Mouse (Mus musculus) embryonic facial prominence, embryonic 13.5 days (tissue): ENCODE results near the gene Xpo4. TPM values are rescaled to one million over a fixed set of nuclear protein-coding genes. Genes with fewer than 3 reads are reported as not detected.
"Not testable (repeated sequence)": the region's sequence is repeated elsewhere in the genome, so short reads cannot be mapped to it uniquely, and the experiment has no call there.

Source experiments
- ATAC-seq: fragments of 200-750 bp; cut with Nextera tagmentation; 2 replicates; pipeline ENCODE4 v1.8.0; 2017; ENCODE audit warnings: low read depth; ENCODE audit not compliant: insufficient number of reproducible peaks, insufficient read depth, low FRiP score, low TSS enrichment
- H3K27ac ChIP-seq: fragments of 300-500 bp; sonication (generic); 2 replicates; pipeline ENCODE4 v1.5.1; 2015; ENCODE audit warnings: moderate library complexity, mild to moderate bottlenecking, inconsistent platforms
- H3K27me3 ChIP-seq: fragments of 300-500 bp; sonication (generic); 2 replicates; pipeline ENCODE4 v1.6.1; 2015; ENCODE audit warnings: mild to moderate bottlenecking, inconsistent platforms
- H3K36me3 ChIP-seq: fragments of 300-500 bp; sonication (generic); 2 replicates; pipeline ENCODE4 v1.6.1; 2015; ENCODE audit warnings: mild to moderate bottlenecking, inconsistent platforms
- H3K4me1 ChIP-seq: fragments of 300-500 bp; sonication (generic); 2 replicates; pipeline ENCODE4 v1.6.1; 2015; ENCODE audit warnings: inconsistent platforms
- H3K4me2 ChIP-seq: fragments of 300-500 bp; sonication (generic); 2 replicates; pipeline ENCODE4 v1.6.1; 2015; ENCODE audit warnings: moderate library complexity, mild to moderate bottlenecking, inconsistent platforms
- H3K4me3 ChIP-seq: fragments of 300-500 bp; sonication (generic); 2 replicates; pipeline ENCODE4 v1.5.1; 2015; ENCODE audit warnings: mild to moderate bottlenecking, inconsistent platforms
- H3K9ac ChIP-seq: fragments of 300-500 bp; sonication (generic); 2 replicates; pipeline ENCODE4 v1.6.1; 2015; ENCODE audit warnings: mild to moderate bottlenecking, inconsistent platforms
- H3K9me3 ChIP-seq: fragments of 300-500 bp; sonication (generic); 2 replicates; pipeline ENCODE4 v1.6.1; 2016; ENCODE audit warnings: inconsistent platforms
- WGBS: fragments of 180-500 bp; shearing (Covaris S2); methylation state at CpG from one replicate; pipeline ENCODE4 v1.1.7; 2015; ENCODE audit warnings: mixed read lengths; 5-methylcytosine and 5-hydroxymethylcytosine counted together
- polyA plus RNA-seq: library from polyadenylated mRNA; unstranded; fragments of >200 nt; fragmentation: Nextera tagmentation; extraction: Ambion mirVana; gene quantifications from 2 replicates; pipeline ENCODE4 v1.2.1, GENCODE M21; 2015

Xpo4 gene
- polyA plus RNA-seq, 1 experiment from 2014 or later, result 26.0 TPM

DNA sequence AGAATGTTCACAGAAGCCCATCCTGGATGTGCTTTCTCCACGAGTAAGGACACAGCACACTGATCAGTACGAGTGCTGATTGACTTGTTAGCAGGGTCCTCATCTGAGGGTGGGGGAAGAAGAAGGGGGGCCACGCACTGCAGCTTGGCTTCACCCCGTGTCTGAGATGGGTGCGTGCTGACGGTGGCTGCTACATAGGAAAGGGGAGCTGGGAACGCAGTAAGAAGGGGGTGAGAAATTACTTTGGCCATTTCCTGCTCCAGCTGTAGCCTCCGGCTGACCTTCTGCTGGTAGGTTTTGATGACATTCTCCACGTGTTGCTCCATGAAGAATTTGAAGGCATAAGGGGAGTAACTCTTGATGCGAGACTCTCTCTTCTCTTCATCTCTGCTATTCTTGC lies 33.8 kb upstream of the Xpo4 start:
- H3K9ac ChIP-seq, result no peak overlapping the region
- peaks cover 9% of the 10 kb centered on the region for H3K4me1 ChIP-seq
- peaks cover 79% of the 10 kb centered on the region for H3K36me3 ChIP-seq
- H3K27me3 ChIP-seq, result no peaks in the 10 kb centered on the region
- H3K4me3 ChIP-seq, result no peak overlapping the region
- no peak overlapping the region for H3K4me2 ChIP-seq
- ATAC-seq, result no peak
- H3K9me3 ChIP-seq, result no peaks in the 10 kb centered on the region
- no peak overlapping the region for H3K27ac ChIP-seq
- WGBS, result 93% methylated on average over 10 of the region's 10 CpGs

DNA sequence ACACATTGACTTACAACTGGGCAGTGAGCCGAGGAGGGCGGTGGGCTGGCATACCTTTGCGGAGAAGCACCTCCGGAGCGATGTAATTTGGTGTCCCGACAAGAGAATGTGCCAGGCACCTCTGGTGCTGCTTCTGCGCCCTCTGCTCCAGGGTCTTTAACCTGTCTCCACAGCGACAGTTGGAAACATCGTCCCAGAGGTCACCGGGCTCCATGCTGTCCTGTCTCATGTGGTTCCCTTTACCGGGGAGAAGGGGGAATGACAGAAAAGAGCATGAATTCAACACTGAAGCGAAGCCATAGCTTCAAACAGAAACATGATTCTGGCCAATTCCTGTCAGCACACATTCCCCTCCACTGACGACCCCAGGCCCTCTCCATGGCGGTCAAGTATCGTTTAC lies 30.8 kb upstream of the Xpo4 start:
- no peaks in the 10 kb centered on the region for H3K4me1 ChIP-seq
- H3K27ac ChIP-seq, result no peak overlapping the region
- H3K9ac ChIP-seq, result no peak overlapping the region
- H3K27me3 ChIP-seq, result no peaks in the 10 kb centered on the region
- peaks cover 84% of the 10 kb centered on the region for H3K36me3 ChIP-seq
- no peak overlapping the region for H3K4me3 ChIP-seq
- no peak for ATAC-seq
- H3K4me2 ChIP-seq, result no peak overlapping the region
- no peaks in the 10 kb centered on the region for H3K9me3 ChIP-seq
- WGBS, result 88% methylated on average over 15 of the region's 15 CpGs

DNA sequence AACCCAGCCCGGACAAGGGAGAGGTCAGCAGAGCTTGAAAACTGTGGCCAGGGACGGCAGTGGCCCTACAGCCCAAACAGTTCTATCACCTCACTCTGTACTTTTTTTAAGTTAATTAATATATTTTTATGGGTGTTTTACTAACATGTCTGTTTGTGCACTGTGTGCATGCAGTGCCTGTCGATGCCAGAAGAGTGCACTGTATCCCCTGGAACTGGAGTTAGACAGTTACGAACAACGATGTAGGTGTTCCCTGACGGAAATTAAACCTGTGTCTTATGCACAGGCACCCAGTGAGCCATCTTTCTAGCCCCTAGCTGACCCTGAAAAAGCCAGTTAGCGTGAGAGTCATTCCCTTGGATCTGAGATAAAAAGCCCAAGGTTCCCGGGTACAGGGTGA lies 30.3 kb upstream of the Xpo4 start:
- Histone ChIP-seq H3K36me3 (peaks cover 87% of the 10 kb centered on the region), H3K9me3 (no peaks in the 10 kb centered on the region), H3K27ac (no peak overlapping the region), H3K4me3 (no peak overlapping the region), H3K4me1 (no peaks in the 10 kb centered on the region), H3K4me2 (no peak overlapping the region), H3K27me3 (no peaks in the 10 kb centered on the region), H3K9ac (no peak overlapping the region)
- WGBS, result 91% methylated on average over 8 of the region's 8 CpGs
- no peak for ATAC-seq

DNA sequence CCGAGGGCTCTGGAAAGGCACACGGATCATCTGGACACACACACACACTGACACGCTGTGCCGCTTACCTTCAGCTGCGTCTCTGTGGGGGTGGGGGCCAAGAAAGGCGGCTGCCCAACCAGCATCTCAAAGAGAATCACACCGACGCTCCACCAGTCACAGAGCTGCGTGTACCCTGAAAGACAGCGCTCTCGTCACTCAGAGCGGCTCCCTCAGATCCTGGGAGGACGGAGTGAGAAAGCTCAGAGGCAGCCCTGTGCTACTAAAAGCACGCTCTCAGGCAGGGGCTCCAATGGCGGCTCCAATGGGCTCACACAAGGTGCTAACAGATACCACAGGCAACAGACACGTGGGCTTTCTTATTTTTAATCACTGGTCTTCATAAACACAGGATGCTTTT lies 29.0 kb upstream of the Xpo4 start:
- Histone ChIP-seq H3K27me3 (no peaks in the 10 kb centered on the region), H3K4me1 (no peaks in the 10 kb centered on the region), H3K36me3 (peaks cover 85% of the 10 kb centered on the region), H3K4me3 (no peak overlapping the region), H3K4me2 (no peak overlapping the region), H3K9me3 (no peaks in the 10 kb centered on the region), H3K27ac (no peak overlapping the region), H3K9ac (no peak overlapping the region)
- no peak for ATAC-seq
- WGBS, result 86% methylated on average over 16 of the region's 16 CpGs

DNA sequence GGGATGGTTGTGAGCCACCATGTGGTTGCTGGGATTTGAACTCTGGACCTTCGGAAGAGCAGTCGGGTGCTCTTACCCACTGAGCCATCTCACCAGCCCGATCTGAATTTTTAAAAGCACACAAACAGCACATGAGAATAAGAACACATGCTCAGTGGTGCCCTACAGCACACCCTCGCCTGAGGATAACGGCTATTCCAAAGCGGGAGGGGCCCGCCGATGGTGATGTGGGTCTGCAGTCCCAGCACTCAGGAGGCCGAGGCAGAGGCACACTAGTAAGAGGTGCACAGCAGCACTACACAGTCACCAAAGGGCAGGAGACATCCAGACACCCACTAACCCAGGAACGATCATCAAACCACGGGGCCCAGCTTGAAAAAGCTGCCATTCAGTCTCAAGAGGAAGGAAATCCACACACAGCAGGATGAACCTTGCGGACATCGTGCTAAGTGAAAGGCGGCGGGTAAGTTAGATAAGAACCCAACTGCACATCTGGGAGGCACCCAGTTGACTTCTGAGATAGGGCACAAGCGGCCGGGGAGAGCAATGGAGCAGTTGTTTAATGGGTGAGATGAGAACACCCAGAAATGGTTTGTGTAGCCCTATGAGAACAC lies 27.4 kb upstream of the Xpo4 start:
- H3K27me3 ChIP-seq, result no peaks in the 10 kb centered on the region
- no peak overlapping the region for H3K4me2 ChIP-seq
- ATAC-seq, result no peak
- no peaks in the 10 kb centered on the region for H3K9me3 ChIP-seq
- H3K9ac ChIP-seq, result no peak overlapping the region
- H3K27ac ChIP-seq, result no peak overlapping the region
- no peak overlapping the region for H3K4me3 ChIP-seq
- WGBS, result 94% methylated on average over 17 of the region's 17 CpGs
- H3K36me3 ChIP-seq, result peaks cover 86% of the 10 kb centered on the region
- no peaks in the 10 kb centered on the region for H3K4me1 ChIP-seq

DNA sequence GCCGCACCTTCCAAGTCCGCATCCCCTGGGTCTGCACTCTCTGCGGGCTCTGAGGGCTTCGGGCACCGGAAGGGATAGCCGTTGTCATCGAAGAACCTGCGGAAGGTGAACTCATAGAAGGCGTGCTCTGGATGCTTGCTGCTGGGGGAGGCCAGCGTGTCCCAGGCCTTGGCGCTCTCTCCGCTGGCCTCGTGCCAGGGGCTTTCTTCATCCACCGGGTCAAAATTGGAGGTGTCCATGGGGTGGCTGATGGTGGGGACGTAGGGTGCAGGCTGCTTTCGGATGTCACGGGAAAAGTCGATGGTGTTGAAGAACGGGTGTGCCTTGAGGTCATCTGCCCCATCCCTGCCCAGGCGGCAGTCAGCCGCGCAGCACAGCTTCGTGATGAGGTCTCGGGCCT lies 26.1 kb upstream of the Xpo4 start:
- Histone ChIP-seq H3K36me3 (peaks cover 79% of the 10 kb centered on the region), H3K27ac (no peak overlapping the region), H3K9ac (no peak overlapping the region), H3K27me3 (no peaks in the 10 kb centered on the region), H3K4me3 (no peak overlapping the region), H3K4me1 (no peaks in the 10 kb centered on the region), H3K4me2 (no peak overlapping the region), H3K9me3 (no peaks in the 10 kb centered on the region)
- WGBS, result 96% methylated on average over 24 of the region's 24 CpGs
- no peak for ATAC-seq

DNA sequence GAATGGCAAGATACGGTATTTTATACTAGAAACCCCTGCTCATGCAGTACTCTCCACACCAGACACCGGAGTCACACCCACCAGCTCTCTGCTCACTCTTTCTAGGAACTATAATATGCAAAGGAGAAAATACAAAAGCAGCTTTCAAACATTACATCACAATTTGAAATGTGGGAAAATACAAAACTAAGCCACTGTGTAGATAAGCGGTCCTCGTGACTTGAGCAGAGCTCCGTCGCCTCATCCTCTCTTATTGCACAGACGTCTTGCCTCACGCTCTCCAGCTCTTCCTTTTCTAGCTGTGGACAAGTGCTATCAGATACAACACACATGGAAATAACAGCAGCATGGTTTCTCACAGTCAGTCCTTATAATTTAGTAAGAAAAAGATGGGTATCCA lies 25.5 kb upstream of the Xpo4 start:
- 92% methylated on average over 8 of the region's 8 CpGs for WGBS
- H3K9me3 ChIP-seq, result no peaks in the 10 kb centered on the region
- no peak overlapping the region for H3K4me3 ChIP-seq
- no peaks in the 10 kb centered on the region for H3K27me3 ChIP-seq
- no peak overlapping the region for H3K27ac ChIP-seq
- no peak overlapping the region for H3K4me2 ChIP-seq
- no peak for ATAC-seq
- H3K36me3 ChIP-seq, result peaks cover 73% of the 10 kb centered on the region
- H3K9ac ChIP-seq, result no peak overlapping the region
- H3K4me1 ChIP-seq, result no peaks in the 10 kb centered on the region

DNA sequence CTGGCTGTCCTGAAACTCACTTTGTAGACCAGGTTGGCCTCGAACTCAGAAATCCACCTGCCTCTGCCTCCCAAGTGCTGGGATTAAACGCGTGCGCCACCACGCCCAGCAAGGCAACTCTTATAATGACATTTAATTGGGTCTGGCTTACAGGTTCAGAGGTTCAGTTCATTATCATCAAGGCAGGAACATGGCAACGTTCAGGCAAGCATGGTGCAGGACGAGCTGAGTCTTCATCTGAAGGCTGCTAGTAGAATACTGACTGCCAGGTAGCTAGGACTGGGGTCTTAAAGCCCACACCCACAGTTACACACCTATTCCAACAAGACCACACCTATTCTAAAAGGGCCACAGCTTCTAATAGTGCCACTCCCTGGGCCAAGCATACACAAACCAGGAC lies 22.8 kb upstream of the Xpo4 start:
- not testable (repeated sequence) for ATAC-seq
- 93% methylated on average over 7 of the region's 7 CpGs for WGBS

DNA sequence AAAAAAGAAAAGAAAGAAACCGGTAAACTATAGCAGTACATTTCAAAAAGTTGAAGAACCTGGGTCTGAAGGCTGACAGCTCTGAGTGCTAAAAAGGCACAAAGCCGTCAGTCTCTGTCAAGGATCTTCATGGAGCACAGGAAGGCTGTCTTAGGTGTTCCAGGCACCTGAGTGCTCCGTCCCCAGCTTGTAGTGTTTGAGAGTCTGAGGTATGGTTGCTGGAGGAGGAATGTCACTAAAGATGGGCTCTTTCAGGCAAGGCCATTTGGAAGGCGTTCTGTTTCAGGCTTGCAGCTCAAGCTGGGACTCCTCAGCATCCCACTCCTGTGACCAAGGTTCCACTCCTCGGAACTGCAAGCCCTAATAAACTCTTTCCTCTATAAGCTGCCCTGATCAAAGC lies 22.2 kb upstream of the Xpo4 start:
- Histone ChIP-seq H3K27ac (no peak overlapping the region), H3K4me3 (no peak overlapping the region), H3K36me3 (peaks cover 45% of the 10 kb centered on the region), H3K4me2 (no peak overlapping the region), H3K9me3 (no peaks in the 10 kb centered on the region), H3K4me1 (no peaks in the 10 kb centered on the region), H3K27me3 (no peaks in the 10 kb centered on the region), H3K9ac (no peak overlapping the region)
- WGBS, result 83% methylated on average over 5 of the region's 5 CpGs
- ATAC-seq, result no peak

More for the DNA sequence above, 22.8 kb upstream of the Xpo4 start:
- H3K4me2 ChIP-seq, H3K27ac ChIP-seq, H3K27me3 ChIP-seq, H3K9me3 ChIP-seq, H3K4me1 ChIP-seq, H3K4me3 ChIP-seq, H3K9ac ChIP-seq: not testable (repeated sequence)
- H3K36me3 ChIP-seq, result peaks cover 49% of the 10 kb centered on the region

DNA sequence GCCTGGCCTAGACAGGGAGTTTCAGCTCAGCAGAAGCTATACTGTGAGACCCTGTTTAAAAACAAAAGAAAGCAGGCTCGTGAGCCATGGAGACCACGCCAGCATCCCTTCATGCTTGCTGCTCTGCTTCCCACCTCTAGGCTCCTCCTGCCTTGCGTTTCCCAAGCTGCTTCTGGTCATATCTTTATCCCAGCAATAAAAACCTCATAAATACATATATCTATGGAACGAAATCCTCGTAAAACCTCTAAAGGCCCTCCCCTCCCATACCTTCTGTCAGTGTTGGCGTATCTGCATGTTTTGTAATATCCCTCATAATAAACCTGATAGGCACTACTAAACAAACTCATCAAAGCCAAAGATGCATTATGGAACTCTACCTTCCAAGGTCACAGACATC lies 21.4 kb upstream of the Xpo4 start:
- no peak for ATAC-seq
- 92% methylated on average over 6 of the region's 6 CpGs for WGBS
- H3K4me1 ChIP-seq, result no peaks in the 10 kb centered on the region

DNA sequence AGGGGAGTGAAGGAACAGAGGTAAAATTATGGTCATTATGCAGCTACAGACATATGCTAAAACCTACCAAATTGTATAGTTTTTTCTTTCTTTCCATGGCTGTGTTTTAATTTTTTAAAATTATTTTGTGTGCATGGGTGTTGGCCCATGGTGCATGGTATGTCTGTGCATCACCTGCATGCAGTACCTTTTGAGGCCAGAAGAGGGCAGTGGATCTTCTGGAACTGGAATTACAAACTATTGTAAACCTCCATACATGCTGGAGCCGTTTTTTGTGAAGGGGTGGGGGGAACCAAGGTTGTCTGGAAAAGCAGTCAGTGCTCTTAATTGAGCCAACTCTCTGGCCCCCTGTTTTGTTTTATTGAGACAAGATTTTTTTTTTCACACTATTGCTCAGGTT lies 19.3 kb upstream of the Xpo4 start:
- WGBS, result 12% methylated on average over 1 of the region's 1 CpGs
- H3K27me3 ChIP-seq, result no peaks in the 10 kb centered on the region
- no peak overlapping the region for H3K27ac ChIP-seq
- H3K9me3 ChIP-seq, result no peaks in the 10 kb centered on the region
- peaks cover 21% of the 10 kb centered on the region for H3K36me3 ChIP-seq
- no peak for ATAC-seq
- H3K4me2 ChIP-seq, result no peak overlapping the region
- H3K9ac ChIP-seq, result no peak overlapping the region
- no peak overlapping the region for H3K4me3 ChIP-seq
- H3K4me1 ChIP-seq, result no peaks in the 10 kb centered on the region

More for the DNA sequence above, 21.4 kb upstream of the Xpo4 start:
- no peaks in the 10 kb centered on the region for H3K9me3 ChIP-seq
- H3K36me3 ChIP-seq, result peaks cover 40% of the 10 kb centered on the region
- H3K27ac ChIP-seq, result no peak overlapping the region
- H3K4me2 ChIP-seq, result no peak overlapping the region
- no peaks in the 10 kb centered on the region for H3K27me3 ChIP-seq
- no peak overlapping the region for H3K4me3 ChIP-seq
- H3K9ac ChIP-seq, result no peak overlapping the region

DNA sequence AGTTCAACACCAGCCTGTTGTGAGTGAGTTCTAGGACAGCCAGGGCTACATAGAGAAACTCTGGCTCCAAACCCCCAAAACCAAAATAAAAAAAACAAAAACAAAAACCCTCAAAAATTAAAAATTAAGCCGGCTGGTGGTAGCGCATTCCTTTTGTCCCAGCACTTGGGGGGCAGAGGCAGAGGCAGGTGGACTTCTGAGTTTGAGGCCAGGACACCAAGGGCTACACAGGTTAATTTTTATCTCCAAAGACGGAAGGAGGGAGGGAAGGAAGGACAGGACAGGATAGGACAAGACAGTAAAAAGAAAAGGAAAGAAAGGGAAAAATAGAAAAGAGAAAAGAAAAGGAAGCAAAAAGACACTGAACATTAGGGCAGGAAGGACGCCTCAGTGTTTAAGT lies 17.5 kb upstream of the Xpo4 start:
- H3K4me1 ChIP-seq, result no peaks in the 10 kb centered on the region
- no peak overlapping the region for H3K27ac ChIP-seq
- ATAC-seq, result no peak
- H3K9ac ChIP-seq, result no peak overlapping the region
- no peak overlapping the region for H3K4me3 ChIP-seq
- no peaks in the 10 kb centered on the region for H3K27me3 ChIP-seq
- H3K9me3 ChIP-seq, result no peaks in the 10 kb centered on the region
- WGBS, result 84% methylated on average over 4 of the region's 4 CpGs
- H3K4me2 ChIP-seq, result no peak overlapping the region
- H3K36me3 ChIP-seq, result peaks cover 6% of the 10 kb centered on the region; the same call in 1 of the 2 replicates
